Mouse (Mus musculus) gastrocnemius, adult 18-20 months (tissue): ENCODE results near the gene Cacna1c. TPM values are rescaled to one million over a fixed set of nuclear protein-coding genes. Genes with fewer than 3 reads are reported as not detected.

Experiments
- DNase-seq: peaks from one replicate; pipeline ENCODE4 v3.0.0; 2021; ENCODE audit warnings: low spot score
- total RNA-seq, 2 experiments: library from RNA; stranded (reverse); gene quantifications; 2 replicates each; pipeline ENCODE4 v1.2.3; 2021

The Cacna1c gene
- total RNA-seq, 2 experiments from 2014 or later: 0.98 to 1.7 TPM

GRCm38 (mm10) chr6:118705840-118706239, 490.4 kb downstream of the Cacna1c start:
- DNase-seq: no peak

- no peak for DNase-seq
These were observed 501.6 kb downstream of the Cacna1c start for GRCm38 (mm10) chr6:118694626-118695025.

- no peak for DNase-seq
These were observed 506.8 kb downstream of the Cacna1c start for GRCm38 (mm10) chr6:118689447-118689846.

GRCm38 (mm10) chr6:118688856-118689255, 507.4 kb downstream of the Cacna1c start:
- DNase-seq: peak; percentile 28

- DNase-seq: no peak
These were observed 515.4 kb downstream of the Cacna1c start for GRCm38 (mm10) chr6:118680814-118681213.

- DNase-seq: no peak
These were observed 518.2 kb downstream of the Cacna1c start for GRCm38 (mm10) chr6:118678031-118678430.

GRCm38 (mm10) chr6:118677306-118677705, 518.9 kb downstream of the Cacna1c start:
- no peak for DNase-seq

- DNase-seq: no peak
These were observed 521.4 kb downstream of the Cacna1c start for GRCm38 (mm10) chr6:118674781-118675180.

GRCm38 (mm10) chr6:118673974-118674695, 522.1 kb downstream of the Cacna1c start:
- no peak for DNase-seq

GRCm38 (mm10) chr6:118653331-118653730, 542.9 kb downstream of the Cacna1c start:
- no peak for DNase-seq

GRCm38 (mm10) chr6:118649121-118649783, 547.0 kb downstream of the Cacna1c start:
- no peak for DNase-seq

GRCm38 (mm10) chr6:118646265-118647061, 549.8 kb downstream of the Cacna1c start:
- peak; percentile 65 for DNase-seq

GRCm38 (mm10) chr6:118644866-118645265, 551.4 kb downstream of the Cacna1c start:
- no peak for DNase-seq

GRCm38 (mm10) chr6:118643541-118643940, 552.7 kb downstream of the Cacna1c start:
- no peak for DNase-seq

GRCm38 (mm10) chr6:118641671-118642325, 554.4 kb downstream of the Cacna1c start:
- no peak for DNase-seq

- no peak for DNase-seq
These were observed 556.4 kb downstream of the Cacna1c start for GRCm38 (mm10) chr6:118639816-118640215.

- no peak for DNase-seq
These were observed 557.3 kb downstream of the Cacna1c start for GRCm38 (mm10) chr6:118638911-118639310.

GRCm38 (mm10) chr6:118632491-118632890, 563.7 kb downstream of the Cacna1c start:
- DNase-seq: no peak

- no peak for DNase-seq
These were observed 566.2 kb downstream of the Cacna1c start for GRCm38 (mm10) chr6:118630006-118630405.

- no peak for DNase-seq
These were observed 570.0 kb downstream of the Cacna1c start for GRCm38 (mm10) chr6:118626246-118626645.

- no peak for DNase-seq
These were observed 572.6 kb downstream of the Cacna1c start for GRCm38 (mm10) chr6:118623609-118624008.

GRCm38 (mm10) chr6:118621866-118622265, 574.4 kb downstream of the Cacna1c start:
- no peak for DNase-seq
